Mouse (Mus musculus): ENCODE data around the gene Nap1l4. TPM values are rescaled to one million over a fixed set of nuclear protein-coding genes. Genes with fewer than 3 reads are reported as not detected.

The Nap1l4 gene
- 345 and 355 TPM in 2 replicates for polyA plus RNA-seq (2016; fragmentation: Nextera tagmentation; extraction: Ambion mirVana)

DNA sequence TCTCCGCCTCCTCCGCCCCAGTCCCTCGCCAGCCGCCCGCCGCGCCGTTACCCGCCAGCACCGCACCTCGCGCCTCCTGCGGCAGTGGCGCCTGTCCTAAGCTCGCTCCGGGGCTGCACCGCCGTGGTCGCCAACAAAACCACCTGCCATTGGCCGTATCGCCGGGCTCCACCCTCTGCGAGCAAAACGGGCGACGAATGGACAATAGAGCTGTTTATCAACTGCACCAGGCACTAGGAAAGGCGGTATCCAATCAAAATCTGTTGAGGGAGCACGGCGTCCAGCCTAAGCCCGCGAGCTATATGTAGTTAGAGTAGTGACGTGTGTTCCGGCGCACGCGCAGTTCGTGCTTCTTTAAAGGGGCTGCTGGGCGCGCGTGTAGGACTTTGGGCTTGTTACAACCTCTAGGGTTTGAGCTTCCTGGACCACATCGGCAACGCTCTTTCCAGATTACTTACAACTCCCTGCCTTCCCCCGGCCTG lies at the start of gene Nap1l4:
Gene Nap1l4 (minus strand): TSS at position 131 of the 482 bp plus-strand sequence.
- peak; percentile 99 for ATAC-seq (ENCODE audit: low FRiP score, low read depth)

DNA sequence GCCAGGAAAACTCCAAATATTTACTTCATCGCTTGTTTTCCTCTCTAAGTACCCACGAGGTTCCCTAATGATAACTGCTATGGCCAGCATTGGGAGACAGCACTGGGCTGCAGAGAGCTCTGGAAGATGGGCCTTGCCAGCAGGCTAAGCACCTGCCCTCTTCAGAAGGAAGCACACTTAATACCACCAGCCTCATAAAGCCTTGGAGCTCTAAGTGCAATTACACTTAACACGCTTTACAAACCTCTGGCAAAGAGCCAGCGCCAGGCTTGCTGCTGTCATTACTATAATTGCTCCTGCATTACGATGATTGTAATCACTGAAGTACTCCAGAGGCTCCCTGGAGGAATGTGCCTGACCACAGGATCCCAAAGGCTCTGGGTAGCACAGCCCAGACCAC lies 46.0 kb upstream of the Nap1l4 start:
- Histone ChIP-seq H3K9ac (replicated peaks) (0 out of 2 replicates have a peak overlapping the region, but pooled peaks have one; percentile 4), H3K36me3 (peaks cover 50% of the 10 kb centered on the region), H3K27ac (replicated peaks) (no peak overlapping the region), H3K9me3 (no peaks in the 10 kb centered on the region), H3K27me3 (no peaks in the 10 kb centered on the region), H3K4me2 (replicated peaks) (no peak overlapping the region), H3K4me1 (peaks cover 18% of the 10 kb centered on the region), H3K4me3 (no peak overlapping the region)
- no peak for ATAC-seq (ENCODE audit: low FRiP score, low read depth)
- WGBS, result 86% methylated on average over 5 of the region's 5 CpGs

More for the DNA sequence above, at the start of gene Nap1l4:
- Histone ChIP-seq H3K4me3 (peak within 1 kb of the TSS; percentile 79), H3K27me3 (no peaks in the 10 kb centered on the region), H3K27ac (replicated peaks) (peak within 1 kb of the TSS; percentile 91), H3K9me3 (no peaks in the 10 kb centered on the region), H3K36me3 (peaks cover 8% of the 10 kb centered on the region; the same call in 1 of the 2 replicates), H3K4me2 (replicated peaks) (peak within 1 kb of the TSS; percentile 82), H3K4me1 (peaks cover 29% of the 10 kb centered on the region), H3K9ac (replicated peaks) (peak within 1 kb of the TSS; percentile 88)
- under 1% methylated on average over 40 of the region's 43 CpGs for WGBS

DNA sequence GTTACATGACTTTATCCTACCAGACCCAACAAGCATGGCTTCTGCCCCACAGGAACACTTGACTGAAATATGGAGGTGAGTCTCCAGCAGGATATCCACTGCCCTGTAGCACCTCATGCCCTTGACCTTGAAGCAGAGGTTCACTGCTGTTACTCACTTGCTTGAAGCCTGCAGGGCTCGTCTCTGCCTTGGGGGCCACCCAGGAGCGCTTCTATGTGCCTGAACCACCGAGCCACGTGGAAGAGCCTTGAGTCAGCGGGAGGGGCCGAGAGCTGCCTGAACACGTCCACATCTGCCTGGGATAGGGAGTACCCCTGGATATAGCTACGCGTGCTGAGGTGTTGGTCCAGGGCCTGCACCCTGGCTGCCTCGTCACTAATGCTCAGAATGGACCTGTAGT lies 43.3 kb upstream of the Nap1l4 start:
- Histone ChIP-seq H3K27ac (replicated peaks) (no peak overlapping the region), H3K4me3 (no peak overlapping the region), H3K27me3 (no peaks in the 10 kb centered on the region), H3K4me2 (replicated peaks) (no peak overlapping the region), H3K4me1 (peaks cover 6% of the 10 kb centered on the region; the same call in 1 of the 2 replicates), H3K9ac (replicated peaks) (no peak overlapping the region), H3K9me3 (no peaks in the 10 kb centered on the region), H3K36me3 (peaks cover 75% of the 10 kb centered on the region)
- WGBS, result 92% methylated on average over 10 of the region's 10 CpGs
- ATAC-seq (ENCODE audit: low FRiP score, low read depth), result no peak

DNA sequence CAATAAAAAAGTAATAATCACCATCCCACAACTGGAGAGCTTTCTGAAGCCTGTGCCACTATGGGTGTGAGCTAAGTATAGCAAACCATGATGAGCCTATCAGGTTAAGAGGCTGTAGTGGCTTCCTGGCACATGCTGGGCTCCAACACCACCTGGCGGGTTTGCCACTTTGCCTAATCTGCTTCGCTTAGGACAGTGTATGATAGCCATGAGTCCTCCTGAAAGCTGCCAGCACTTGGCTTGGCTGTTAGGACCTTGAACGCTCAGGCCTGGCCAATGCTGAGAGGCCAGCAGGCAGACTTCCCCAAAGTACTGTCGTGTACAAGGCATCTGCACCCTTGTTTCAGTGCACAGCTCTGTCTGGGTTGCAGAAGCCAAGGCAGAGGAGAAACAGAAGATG lies 39.1 kb upstream of the Nap1l4 start:
- no peaks in the 10 kb centered on the region for H3K27me3 ChIP-seq
- 90% methylated on average over 4 of the region's 4 CpGs for WGBS
- ATAC-seq (ENCODE audit: low FRiP score, low read depth), result no peak
- no peak overlapping the region for H3K4me2 ChIP-seq (replicated peaks)
- no peak overlapping the region for H3K9ac ChIP-seq (replicated peaks)
- no peaks in the 10 kb centered on the region for H3K9me3 ChIP-seq
- H3K36me3 ChIP-seq, result peaks cover 95% of the 10 kb centered on the region
- H3K4me1 ChIP-seq, result no peaks in the 10 kb centered on the region
- no peak overlapping the region for H3K4me3 ChIP-seq
- no peak overlapping the region for H3K27ac ChIP-seq (replicated peaks)

DNA sequence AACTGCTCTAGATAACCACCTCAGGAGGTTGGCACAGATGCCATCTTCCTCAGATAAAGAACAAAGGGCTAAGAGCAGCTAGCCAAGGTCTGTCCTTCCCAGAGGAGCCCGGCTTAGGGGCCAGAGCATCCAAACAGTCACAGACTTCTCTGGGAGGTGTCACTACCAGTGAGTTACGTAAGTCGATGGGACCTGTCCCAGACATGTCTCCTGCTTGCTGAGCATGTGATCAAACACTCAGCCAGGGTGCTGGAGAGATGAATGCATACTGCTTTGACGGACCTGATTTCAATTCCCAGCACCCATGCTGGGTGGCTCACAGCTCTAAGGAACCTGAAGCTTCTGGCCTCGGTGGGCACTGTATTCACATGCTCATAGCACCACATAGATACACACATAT lies 38.7 kb upstream of the Nap1l4 start:
- Histone ChIP-seq H3K4me2 (replicated peaks) (no peak overlapping the region), H3K27me3 (no peaks in the 10 kb centered on the region), H3K9ac (replicated peaks) (no peak overlapping the region), H3K9me3 (no peaks in the 10 kb centered on the region), H3K27ac (replicated peaks) (no peak overlapping the region), H3K4me1 (no peaks in the 10 kb centered on the region), H3K4me3 (no peak overlapping the region), H3K36me3 (peaks cover 95% of the 10 kb centered on the region)
- 87% methylated on average over 5 of the region's 5 CpGs for WGBS
- ATAC-seq (ENCODE audit: low FRiP score, low read depth), result no peak

DNA sequence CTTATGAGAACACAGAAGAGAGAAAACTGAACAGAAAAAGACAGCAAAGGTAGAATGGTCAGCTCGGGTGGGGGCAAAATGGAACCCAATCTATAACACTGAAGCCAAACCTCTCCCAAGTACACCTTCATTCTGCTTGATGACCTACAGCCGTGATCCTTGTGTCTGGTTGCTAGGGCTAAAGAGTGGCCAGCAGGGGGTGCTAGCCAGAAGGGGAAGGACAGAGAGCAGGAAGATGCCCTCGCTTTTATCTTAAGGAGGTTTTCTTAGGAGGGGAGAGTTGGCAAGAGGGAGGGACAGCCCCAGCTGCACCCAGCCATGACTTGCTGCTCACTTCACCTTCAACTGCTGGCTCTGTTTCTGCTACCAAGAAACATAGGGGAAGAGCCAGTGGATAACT lies 35.0 kb upstream of the Nap1l4 start:
- Histone ChIP-seq H3K4me3 (no peak overlapping the region), H3K27me3 (no peaks in the 10 kb centered on the region), H3K27ac (replicated peaks) (no peak overlapping the region), H3K9me3 (no peaks in the 10 kb centered on the region), H3K4me1 (no peaks in the 10 kb centered on the region), H3K36me3 (peaks cover 87% of the 10 kb centered on the region), H3K4me2 (replicated peaks) (no peak overlapping the region), H3K9ac (replicated peaks) (no peak overlapping the region)
- WGBS, result 33% methylated on average over 3 of the region's 3 CpGs
- ATAC-seq (ENCODE audit: low FRiP score, low read depth), result no peak

GRCm38 (mm10) chr7:143583025-143583424 lies 34.1 kb upstream of the Nap1l4 start:
- H3K4me3 ChIP-seq, result no peak overlapping the region
- no peak for ATAC-seq (ENCODE audit: low FRiP score, low read depth)
- H3K4me2 ChIP-seq (replicated peaks), result no peak overlapping the region
- H3K4me1 ChIP-seq, result no peaks in the 10 kb centered on the region
- H3K9me3 ChIP-seq, result no peaks in the 10 kb centered on the region
- no peak overlapping the region for H3K27ac ChIP-seq (replicated peaks)
- 95% methylated on average over 5 of the region's 5 CpGs for WGBS
- H3K9ac ChIP-seq (replicated peaks), result no peak overlapping the region
- peaks cover 88% of the 10 kb centered on the region for H3K36me3 ChIP-seq
- H3K27me3 ChIP-seq, result no peaks in the 10 kb centered on the region

DNA sequence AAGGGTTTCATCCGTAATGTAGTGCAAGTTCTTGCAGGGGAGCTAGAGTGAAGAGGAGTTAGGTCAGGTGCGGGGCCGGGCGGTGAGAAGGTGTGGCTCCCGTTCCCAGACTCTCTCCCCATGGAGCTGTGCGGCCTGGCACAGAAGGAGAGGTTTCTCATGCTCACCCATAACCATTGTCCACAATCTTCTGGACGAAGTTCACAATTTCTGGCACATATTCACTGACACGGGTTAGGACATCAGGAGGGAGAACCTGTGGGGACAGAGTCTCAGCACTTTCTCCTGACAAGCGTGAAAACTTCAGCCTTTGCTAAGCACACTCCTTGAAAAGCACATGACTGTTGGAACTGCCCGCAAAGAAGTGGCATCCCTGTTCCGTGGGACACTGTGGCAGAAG lies 26.8 kb upstream of the Nap1l4 start:
- H3K4me2 ChIP-seq (replicated peaks), result no peak overlapping the region
- no peak overlapping the region for H3K9ac ChIP-seq (replicated peaks)
- peaks cover 91% of the 10 kb centered on the region for H3K36me3 ChIP-seq
- no peak for ATAC-seq (ENCODE audit: low FRiP score, low read depth)
- no peaks in the 10 kb centered on the region for H3K27me3 ChIP-seq
- H3K27ac ChIP-seq (replicated peaks), result no peak overlapping the region
- no peak overlapping the region for H3K4me3 ChIP-seq
- H3K9me3 ChIP-seq, result no peaks in the 10 kb centered on the region
- no peaks in the 10 kb centered on the region for H3K4me1 ChIP-seq
- 97% methylated on average over 11 of the region's 11 CpGs for WGBS

DNA sequence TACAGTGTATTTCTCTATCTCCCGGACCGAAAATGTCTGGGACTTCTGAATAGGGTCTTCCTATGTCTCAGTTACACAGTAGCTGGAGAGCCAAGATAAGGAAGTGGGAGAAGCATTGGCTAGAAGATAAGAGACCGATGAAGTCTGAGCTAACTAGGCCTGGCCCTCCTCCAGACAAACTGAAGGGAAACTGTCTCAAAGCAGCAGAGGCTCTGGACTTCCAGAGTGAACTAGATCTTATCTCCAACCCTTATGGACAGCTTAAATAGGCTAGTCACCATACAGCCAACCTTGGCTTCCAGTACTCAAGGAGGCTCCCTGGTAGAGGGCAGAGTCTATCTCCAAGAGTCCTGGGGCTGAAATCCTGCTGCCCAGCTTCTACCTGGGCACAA lies 16.7 kb upstream of the Nap1l4 start:
- H3K27ac ChIP-seq (replicated peaks), result no peak overlapping the region
- H3K27me3 ChIP-seq, result no peaks in the 10 kb centered on the region
- H3K9ac ChIP-seq (replicated peaks), result no peak overlapping the region
- no peak for ATAC-seq (ENCODE audit: low FRiP score, low read depth)
- peaks cover 98% of the 10 kb centered on the region for H3K36me3 ChIP-seq
- WGBS, result 94% methylated on average over 3 of the region's 3 CpGs
- H3K4me1 ChIP-seq, result no peaks in the 10 kb centered on the region
- no peaks in the 10 kb centered on the region for H3K9me3 ChIP-seq
- H3K4me2 ChIP-seq (replicated peaks), result no peak overlapping the region
- no peak overlapping the region for H3K4me3 ChIP-seq

DNA sequence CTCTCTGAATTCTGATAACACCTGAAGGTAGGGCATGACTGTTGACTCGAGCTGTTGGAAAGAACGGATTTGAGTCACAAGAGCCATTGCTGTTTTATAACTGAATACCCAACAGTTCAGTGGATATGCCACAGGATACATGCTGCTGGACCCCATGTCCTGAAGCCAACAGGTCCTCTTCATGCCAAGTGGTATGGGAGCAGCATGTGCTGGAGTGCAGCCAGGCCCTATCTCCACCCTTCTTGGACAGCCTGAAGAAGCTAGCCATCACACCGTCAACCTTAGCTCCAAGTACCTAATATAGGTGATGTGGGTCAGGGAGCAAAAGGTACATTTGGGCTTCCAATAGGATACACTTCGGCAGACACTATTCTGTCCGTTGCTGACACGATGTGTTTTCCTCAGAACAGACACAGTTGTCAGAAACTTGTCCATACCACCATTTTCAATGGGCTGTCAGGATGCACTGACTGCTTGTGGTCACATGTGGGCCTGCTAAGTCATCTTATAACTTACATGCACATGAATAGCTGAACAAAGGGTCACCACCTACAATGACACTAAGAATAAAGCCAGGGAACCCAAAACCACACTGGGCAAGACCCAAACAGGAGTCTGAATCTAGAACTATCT lies 16.2 kb upstream of the Nap1l4 start:
- Histone ChIP-seq H3K36me3 (peaks cover 98% of the 10 kb centered on the region), H3K27ac (replicated peaks) (no peak overlapping the region), H3K4me3 (no peak overlapping the region), H3K27me3 (no peaks in the 10 kb centered on the region), H3K4me1 (no peaks in the 10 kb centered on the region), H3K9ac (replicated peaks) (no peak overlapping the region), H3K4me2 (replicated peaks) (no peak overlapping the region), H3K9me3 (no peaks in the 10 kb centered on the region)
- WGBS, result 92% methylated on average over 6 of the region's 6 CpGs
- ATAC-seq (ENCODE audit: low FRiP score, low read depth), result no peak

GRCm38 (mm10) chr7:143563787-143564186 lies 14.9 kb upstream of the Nap1l4 start:
- no peak overlapping the region for H3K4me2 ChIP-seq (replicated peaks)
- ATAC-seq (ENCODE audit: low FRiP score, low read depth), result no peak
- H3K9me3 ChIP-seq, result no peaks in the 10 kb centered on the region
- H3K27me3 ChIP-seq, result no peaks in the 10 kb centered on the region
- 92% methylated on average over 5 of the region's 5 CpGs for WGBS
- no peaks in the 10 kb centered on the region for H3K4me1 ChIP-seq
- no peak overlapping the region for H3K27ac ChIP-seq (replicated peaks)
- H3K9ac ChIP-seq (replicated peaks), result no peak overlapping the region
- H3K4me3 ChIP-seq, result no peak overlapping the region
- H3K36me3 ChIP-seq, result peaks cover 98% of the 10 kb centered on the region

- 95% methylated on average over 7 of the region's 7 CpGs for WGBS
- H3K4me1 ChIP-seq, result no peaks in the 10 kb centered on the region
- no peaks in the 10 kb centered on the region for H3K27me3 ChIP-seq
- H3K27ac ChIP-seq (replicated peaks), result no peak overlapping the region
- H3K4me3 ChIP-seq, result no peak overlapping the region
- peaks cover 92% of the 10 kb centered on the region for H3K36me3 ChIP-seq
- no peaks in the 10 kb centered on the region for H3K9me3 ChIP-seq
- no peak overlapping the region for H3K4me2 ChIP-seq (replicated peaks)
- no peak overlapping the region for H3K9ac ChIP-seq (replicated peaks)
- no peak for ATAC-seq (ENCODE audit: low FRiP score, low read depth)
Measured at GRCm38 (mm10) chr7:143557616-143558015, 8.7 kb upstream of the Nap1l4 start.

Measured in midbrain, embryonic 12.5 days (tissue).